8 mouse cellular contexts compared by ENCODE assay signal in genomic region chr13:99447403-99448199, GRCm38 (mm10).
DNase-seq lines count a peak whose midpoint lies in the region; ATAC-seq and TF ChIP-seq lines count a peak whose summit lies in the region.

No protein-coding gene starts in this region.

- peak; percentile 29 for TF ChIP-seq CTCF in layer of hippocampus, adult 2 months (conservative IDR thresholded peaks at IDR 0.05)

- ATAC-seq in neural tube, embryonic 11.5 days (ENCODE audit: insufficient read depth, low FRiP score, low TSS enrichment) = no peak

- no peaks in the 10 kb centered on the region for H3K9me3 ChIP-seq in heart, embryonic 10.5 days
- H3K9me3 ChIP-seq in neural tube, embryonic 11.5 days (ENCODE audit: control insufficient read depth, low read length) = no peaks in the 10 kb centered on the region

- peak overlapping the region; percentile 10 for H3K4me2 ChIP-seq in neural tube, embryonic 11.5 days (ENCODE audit: low read depth)

- H3K27me3 ChIP-seq in heart, embryonic 10.5 days (ENCODE audit: insufficient read depth, poor library complexity, severe bottlenecking) = no peaks in the 10 kb centered on the region
- no peaks in the 10 kb centered on the region for H3K27me3 ChIP-seq in neural tube, embryonic 11.5 days (ENCODE audit: control insufficient read depth, insufficient read depth, low read length)

- H3K4me3 ChIP-seq in heart, embryonic 10.5 days = no peak overlapping the region
- peak overlapping the region; percentile 29 for H3K4me3 ChIP-seq in layer of hippocampus, adult 2 months
- H3K4me3 ChIP-seq in neural tube, embryonic 11.5 days (ENCODE audit: low read depth, low read length) = no peak overlapping the region

- WGBS in heart, embryonic 10.5 days = 63% methylated on average over 11 of the region's 11 CpGs
- 33% methylated on average over 11 of the region's 11 CpGs for WGBS in neural tube, embryonic 11.5 days

- H3K36me3 ChIP-seq in heart, embryonic 10.5 days = peaks cover 15% of the 10 kb centered on the region; the same call in 1 of the 2 replicates
- H3K36me3 ChIP-seq in neural tube, embryonic 11.5 days (ENCODE audit: control insufficient read depth, insufficient read depth, low read length) = no peaks in the 10 kb centered on the region

- no peak overlapping the region for H3K27ac ChIP-seq in heart, embryonic 10.5 days
- H3K27ac ChIP-seq in layer of hippocampus, adult 2 months = peak overlapping the region; percentile 86
- H3K27ac ChIP-seq in neural tube, embryonic 11.5 days (ENCODE audit: low read depth, low read length) = peak overlapping the region; percentile 85

- peaks cover 36% of the 10 kb centered on the region for H3K4me1 ChIP-seq in heart, embryonic 10.5 days
- peaks cover 33% of the 10 kb centered on the region for H3K4me1 ChIP-seq in neural tube, embryonic 11.5 days (ENCODE audit: control insufficient read depth, insufficient read depth, low read length)

- H3K9ac ChIP-seq in neural tube, embryonic 11.5 days (ENCODE audit: low read length) = peak overlapping the region; percentile 41

- DNase-seq in heart, adult 18-20 months = peak; percentile 40 to 46
- DNase-seq in heart, embryonic 10.5 days (ENCODE audit: low spot score) = no peak
- DNase-seq in cerebellum, adult 9-11 months = peak; percentile 67
- DNase-seq in frontal cortex, postnatal 36 days (ENCODE audit: low spot score in 2 of 2) = peak; percentile 62 to 63
- DNase-seq in layer of hippocampus, adult 2 months (ENCODE audit: low spot score in 2 of 2) = peak; percentile 69 to 76
- DNase-seq in neural tube, embryonic 11.5 days (ENCODE audit: low spot score) = peak; percentile 52
- DNase-seq in thymus, postnatal 10 days (ENCODE audit: low spot score in 2 of 2) = no peak
- no peak for DNase-seq in urinary bladder, postnatal 25 days (ENCODE audit: low spot score)

Comparison
In these comparisons a context has a peak if more than half of its experiments do, and no peak if none do; other contexts are left out.
1. DNase-seq: peak in heart, adult 18-20 months (2 of 2), cerebellum, adult 9-11 months (single experiment), frontal cortex, postnatal 36 days (2 of 2), layer of hippocampus, adult 2 months (2 of 2) and neural tube, embryonic 11.5 days (single experiment); none in heart, embryonic 10.5 days (single experiment), thymus, postnatal 10 days (0 of 2) and urinary bladder, postnatal 25 days (single experiment).